Mouse (Mus musculus) C2C12 (cell line): ENCODE measurements around the gene Akr1b7. TPM values are rescaled to one million over a fixed set of nuclear protein-coding genes. Genes with fewer than 3 reads are reported as not detected.
"Not testable (repeated sequence)": the region's sequence is repeated elsewhere in the genome, so short reads cannot be mapped to it uniquely, and the experiment has no call there.

ENCODE experiments used
- H3K27me3 ChIP-seq: one replicate; pipeline ENCODE4 v1.6.1; 2011; ENCODE audit not compliant: control insufficient read depth, insufficient read depth, insufficient read length
- H3K36me3 ChIP-seq: one replicate; pipeline ENCODE4 v1.6.1; 2011; ENCODE audit not compliant: control insufficient read depth, insufficient read depth
- H3K4me3 ChIP-seq: one replicate; pipeline ENCODE4 v1.5.1; 2011; ENCODE audit warnings: mild to moderate bottlenecking, control low read depth; ENCODE audit not compliant: poor library complexity, insufficient read depth, severe bottlenecking
- H3K79me2 ChIP-seq: one replicate; pipeline ENCODE4 v1.6.1; 2011; ENCODE audit not compliant: control insufficient read depth, insufficient read depth
- H3K79me3 ChIP-seq: one replicate; pipeline ENCODE4 v1.6.1; 2011; ENCODE audit warnings: low read depth, control low read depth
- H3ac ChIP-seq: one replicate; pipeline ENCODE3; 2011; ENCODE audit warnings: low read depth; ENCODE audit not compliant: control insufficient read depth, insufficient read length
- CEBPB ChIP-seq: IDR thresholded peaks from one replicate; pipeline ENCODE4 v1.6.1; 2011; ENCODE audit warnings: low read depth, mild to moderate bottlenecking, control low read depth, moderate library complexity
- CTCF ChIP-seq: IDR thresholded peaks from one replicate; pipeline ENCODE4 v1.5.1; 2011; ENCODE audit not compliant: control insufficient read depth, insufficient read depth, insufficient read length
- FOSL1 ChIP-seq: IDR thresholded peaks from one replicate; pipeline ENCODE4 v1.8.0; 2011; ENCODE audit warnings: mild to moderate bottlenecking, low read length; ENCODE audit not compliant: poor library complexity, insufficient read depth, severe bottlenecking
- MAX ChIP-seq: IDR thresholded peaks from one replicate; pipeline ENCODE4 v1.6.1; 2011; ENCODE audit warnings: mild to moderate bottlenecking, control low read depth
- MYOD1 ChIP-seq: IDR thresholded peaks from one replicate; pipeline ENCODE4 v1.6.1; 2011; ENCODE audit warnings: low read depth; ENCODE audit not compliant: control insufficient read depth, insufficient read length
- MYOG ChIP-seq: IDR thresholded peaks from one replicate; pipeline ENCODE4 v1.6.1; 2011; ENCODE audit not compliant: control insufficient read depth, insufficient read length; ENCODE audit errors: extremely low read depth
- USF1 ChIP-seq: IDR thresholded peaks from one replicate; pipeline ENCODE4 v1.6.1; 2011; ENCODE audit warnings: low read depth, mild to moderate bottlenecking, control low read depth, moderate library complexity
- long read RNA-seq, 2 experiments: library from polyadenylated mRNA; unstranded; transcript quantifications; one replicate each; pipeline ENCODE4 v2.0.0; 2019 to 2020
- polyA plus RNA-seq: library from polyadenylated mRNA; unstranded; fragments of >200 nt; fragmentation: generic; extraction: Trizol; gene quantifications from one replicate; pipeline ENCODE4 v1.2.1, GENCODE M21; 2012; ENCODE audit warnings: missing spikeins

Akr1b7 gene
- 0.02 TPM for polyA plus RNA-seq
- long read RNA-seq, experiment 1 = 0 reads
- long read RNA-seq, experiment 2 = 0 reads

- no peaks in the 10 kb centered on the region for H3K36me3 ChIP-seq
- H3ac ChIP-seq = no peak within 1 kb of the TSS
- no peaks in the 10 kb centered on the region for H3K79me3 ChIP-seq
- TF ChIP-seq MYOD1 (no peak), USF1 (no peak), FOSL1 (no peak), CEBPB (no peak), MAX (no peak), CTCF (no peak), MYOG (no peak)
- H3K4me3 ChIP-seq = no peak within 1 kb of the TSS
- H3K27me3 ChIP-seq = no peaks in the 10 kb centered on the region
- H3K79me2 ChIP-seq = no peaks in the 10 kb centered on the region
Measured at GRCm38 (mm10) chr6:34412023-34412422, at the start of gene Akr1b7. TSS of gene Akr1b7 (plus strand) at chr6:34412334.

- Histone ChIP-seq H3K79me2 (no peaks in the 10 kb centered on the region), H3K36me3 (peaks cover 41% of the 10 kb centered on the region), H3K27me3 (no peaks in the 10 kb centered on the region), H3ac (no peak overlapping the region), H3K79me3 (no peaks in the 10 kb centered on the region), H3K4me3 (no peak overlapping the region)
- TF ChIP-seq USF1 = no peak
- no peak for TF ChIP-seq CEBPB
- TF ChIP-seq MAX = no peak
- TF ChIP-seq FOSL1 = no peak
- TF ChIP-seq MYOD1 = no peak
- no peak for TF ChIP-seq CTCF
- TF ChIP-seq MYOG = no peak
Measured at GRCm38 (mm10) chr6:34364217-34365136, 47.7 kb upstream of the Akr1b7 start.

GRCm38 (mm10) chr6:34367998-34368397 lies 44.1 kb upstream of the Akr1b7 start:
- Histone ChIP-seq H3K36me3 (peaks cover 23% of the 10 kb centered on the region), H3K79me2 (no peaks in the 10 kb centered on the region), H3K79me3 (no peaks in the 10 kb centered on the region), H3K4me3 (no peak overlapping the region), H3K27me3 (no peaks in the 10 kb centered on the region), H3ac (no peak overlapping the region)
- no peak for TF ChIP-seq MYOD1
- TF ChIP-seq CTCF = no peak
- TF ChIP-seq MYOG = no peak
- TF ChIP-seq FOSL1 = no peak
- TF ChIP-seq USF1 = no peak
- no peak for TF ChIP-seq CEBPB

GRCm38 (mm10) chr6:34370081-34370480 lies 42.1 kb upstream of the Akr1b7 start:
- Histone ChIP-seq H3K36me3 (peaks cover 15% of the 10 kb centered on the region), H3K27me3 (no peaks in the 10 kb centered on the region), H3ac (no peak overlapping the region), H3K4me3 (no peak overlapping the region), H3K79me3 (no peaks in the 10 kb centered on the region), H3K79me2 (no peaks in the 10 kb centered on the region)
- no peak for TF ChIP-seq USF1
- no peak for TF ChIP-seq MAX
- no peak for TF ChIP-seq MYOD1
- no peak for TF ChIP-seq CTCF
- no peak for TF ChIP-seq CEBPB
- no peak for TF ChIP-seq FOSL1
- no peak for TF ChIP-seq MYOG

- Histone ChIP-seq H3K4me3 (no peak overlapping the region), H3ac (peak overlapping the region; percentile 56)
Measured at GRCm38 (mm10) chr6:34371700-34372351, 40.3 kb upstream of the Akr1b7 start.

GRCm38 (mm10) chr6:34373841-34374240 lies 38.3 kb upstream of the Akr1b7 start:
- no peaks in the 10 kb centered on the region for H3K79me3 ChIP-seq
- no peaks in the 10 kb centered on the region for H3K79me2 ChIP-seq
- TF ChIP-seq FOSL1 = no peak
- TF ChIP-seq USF1 = no peak
- no peak for TF ChIP-seq CTCF
- TF ChIP-seq MYOD1 = no peak
- no peak for TF ChIP-seq MYOG
- TF ChIP-seq MAX = no peak
- TF ChIP-seq CEBPB = no peak
- H3ac ChIP-seq = no peak overlapping the region
- no peak overlapping the region for H3K4me3 ChIP-seq
- H3K36me3 ChIP-seq = no peaks in the 10 kb centered on the region
- H3K27me3 ChIP-seq = no peaks in the 10 kb centered on the region

More at GRCm38 (mm10) chr6:34371700-34372351, 40.3 kb upstream of the Akr1b7 start:
- H3K79me2 ChIP-seq = no peaks in the 10 kb centered on the region
- TF ChIP-seq CTCF = peak; percentile 12
- no peak for TF ChIP-seq USF1
- H3K36me3 ChIP-seq = peaks cover 11% of the 10 kb centered on the region
- H3K27me3 ChIP-seq = no peaks in the 10 kb centered on the region
- no peaks in the 10 kb centered on the region for H3K79me3 ChIP-seq

- H3K4me3 ChIP-seq, H3K27me3 ChIP-seq, H3K36me3 ChIP-seq, H3K79me3 ChIP-seq, H3K79me2 ChIP-seq, H3ac ChIP-seq: not testable (repeated sequence)
Measured at GRCm38 (mm10) chr6:34375888-34376287, 36.2 kb upstream of the Akr1b7 start.
